Mouse (Mus musculus) bone marrow macrophage, adult 2 months (primary cell): Measurements from ENCODE around the gene Sart1.

Experiments
- CTCF ChIP-seq: IDR thresholded peaks from 2 replicates; pipeline ENCODE4 v1.5.1; 2012; ENCODE audit warnings: low read depth, mild to moderate bottlenecking, low read length, moderate library complexity
- POLR2A ChIP-seq: IDR thresholded peaks from 2 replicates; pipeline ENCODE4 v1.6.1; 2012; ENCODE audit warnings: mild to moderate bottlenecking, low read depth, low read length, borderline replicate concordance

GRCm38 (mm10) chr19:5384715-5385114 is 3.8 kb downstream of the Sart1 start:
- TF ChIP-seq POLR2A (no peak), CTCF (no peak)
